Mouse (Mus musculus) stomach, adult 2 months (tissue): ENCODE data around the gene Krr1. TPM values are rescaled to one million over a fixed set of nuclear protein-coding genes. Genes with fewer than 3 reads are reported as not detected.

Experiments
- polyA plus RNA-seq: library from polyadenylated mRNA; depleted of rRNA; stranded (reverse); fragments of >200 nt; gene quantifications from 2 replicates; pipeline ENCODE4 v1.2.3, GENCODE M21; 2012; rRNA removed

The Krr1 gene
- polyA plus RNA-seq: 0.66 and 0.78 TPM in 2 replicates

GRCm38 (mm10) chr10:111972542-111973361 lies at the start of gene Krr1:
Gene Krr1, plus strand, starts transcription at chr10:111972664.

GRCm38 (mm10) chr10:112002544-112003215 lies 30.2 kb downstream of the Krr1 start, which contains the start of gene Glipr1:
Gene Glipr1, minus strand, starts transcription at chr10:112002631.

Other genes starting within 250 kb of the Krr1 start
- 1.1 and 1.5 TPM in 2 replicates for gene Glipr1, start 30.0 kb downstream of the Krr1 start, polyA plus RNA-seq
- gene Glipr1l1, start 87.5 kb downstream of the Krr1 start, polyA plus RNA-seq: not detected in 2 replicates
- not detected in 2 replicates for gene Glipr1l2, start 110.7 kb downstream of the Krr1 start, polyA plus RNA-seq
- not detected in 2 replicates for gene Glipr1l3, start 187.7 kb downstream of the Krr1 start, polyA plus RNA-seq
- gene Caps2, start 191.0 kb downstream of the Krr1 start, polyA plus RNA-seq: 0.05 TPM in 1 of 2 replicates, not detected in the other